Mouse (Mus musculus): ENCODE measurements at regions not wholly inside any gene's neighbourhood (a gene's known extent, or its start where the extent isn't known, plus 50 kb on each side); places are given as distances from the start of the nearest gene placed in this dataset.

- 73% methylated on average over 13 of the region's 13 CpGs for WGBS
- H3K9ac ChIP-seq (replicated peaks; ENCODE audit: low read length) = no peak overlapping the region
- H3K27ac ChIP-seq (replicated peaks; ENCODE audit: low read depth, low read length) = no peak overlapping the region
- DNase-seq (ENCODE audit: low spot score) (no peak), ATAC-seq (replicated peaks; ENCODE audit: insufficient number of reproducible peaks, low FRiP score, low TSS enrichment, low read depth) (no peak)
- H3K36me3 ChIP-seq (replicated peaks; ENCODE audit: control insufficient read depth, insufficient read depth, low read depth, low read length) = no peaks in the 10 kb centered on the region
- no peaks in the 10 kb centered on the region for H3K27me3 ChIP-seq (ENCODE audit: control insufficient read depth, insufficient read depth, low read length)
- H3K4me3 ChIP-seq (ENCODE audit: low read depth, low read length) = no peak overlapping the region
- H3K4me1 ChIP-seq (ENCODE audit: control insufficient read depth, insufficient read depth, low read length) = no peaks in the 10 kb centered on the region
- H3K9me3 ChIP-seq (replicated peaks; ENCODE audit: control insufficient read depth, low read length) = no peaks in the 10 kb centered on the region
- H3K4me2 ChIP-seq (ENCODE audit: low read depth, low read length) = no peak overlapping the region
Observed at GRCm38 (mm10) chr2:75405524-75406214, 253.4 kb upstream of the Hnrnpa3 start.

DNA sequence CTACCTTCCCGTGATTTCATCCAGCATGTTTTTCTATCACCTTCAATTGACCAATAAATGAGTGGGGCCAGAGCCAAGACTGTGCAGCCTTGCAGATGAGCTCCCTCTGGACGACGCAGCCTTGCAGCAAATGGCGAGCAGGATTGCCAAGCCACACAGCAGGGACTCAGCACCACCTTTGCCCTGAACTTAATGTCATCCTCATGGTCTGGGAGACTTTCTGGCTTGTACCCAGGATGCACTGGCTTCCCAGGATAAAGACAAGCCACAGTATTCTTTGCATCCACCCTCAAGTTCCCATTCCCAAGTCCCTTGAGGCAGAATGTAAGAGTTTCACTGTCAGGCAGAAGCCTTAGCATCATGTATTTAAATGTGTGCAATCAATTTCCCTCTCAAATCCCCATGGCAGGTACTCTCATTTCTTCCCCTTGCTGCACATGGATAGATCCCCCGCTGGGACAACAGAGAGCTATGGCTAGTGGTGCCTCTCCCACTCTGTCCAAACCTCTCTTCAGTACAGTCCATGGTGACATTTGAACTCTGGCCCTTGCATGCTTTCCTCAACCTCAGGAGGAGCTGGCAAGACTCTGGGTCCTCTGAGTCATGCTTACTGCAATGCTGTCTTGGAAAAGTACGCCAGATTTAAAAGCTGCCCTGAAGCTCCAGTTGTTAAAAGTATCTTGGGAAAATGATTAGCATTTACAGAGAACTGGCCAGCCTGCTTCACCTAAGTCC lies 252.2 kb upstream of the Hnrnpa3 start:
- Histone ChIP-seq H3K9ac (replicated peaks; ENCODE audit: low read length) (no peak overlapping the region), H3K27ac (replicated peaks; ENCODE audit: low read depth, low read length) (no peak overlapping the region), H3K9me3 (replicated peaks; ENCODE audit: control insufficient read depth, low read length) (no peaks in the 10 kb centered on the region), H3K4me2 (ENCODE audit: low read depth, low read length) (no peak overlapping the region), H3K4me3 (ENCODE audit: low read depth, low read length) (no peak overlapping the region), H3K36me3 (replicated peaks; ENCODE audit: control insufficient read depth, insufficient read depth, low read depth, low read length) (no peaks in the 10 kb centered on the region), H3K27me3 (ENCODE audit: control insufficient read depth, insufficient read depth, low read length) (no peaks in the 10 kb centered on the region), H3K4me1 (ENCODE audit: control insufficient read depth, insufficient read depth, low read length) (no peaks in the 10 kb centered on the region)
- WGBS = 69% methylated on average over 6 of the region's 6 CpGs
- DNase-seq (ENCODE audit: low spot score) = no peak
- no peak for ATAC-seq (replicated peaks; ENCODE audit: insufficient number of reproducible peaks, low FRiP score, low TSS enrichment, low read depth)

DNA sequence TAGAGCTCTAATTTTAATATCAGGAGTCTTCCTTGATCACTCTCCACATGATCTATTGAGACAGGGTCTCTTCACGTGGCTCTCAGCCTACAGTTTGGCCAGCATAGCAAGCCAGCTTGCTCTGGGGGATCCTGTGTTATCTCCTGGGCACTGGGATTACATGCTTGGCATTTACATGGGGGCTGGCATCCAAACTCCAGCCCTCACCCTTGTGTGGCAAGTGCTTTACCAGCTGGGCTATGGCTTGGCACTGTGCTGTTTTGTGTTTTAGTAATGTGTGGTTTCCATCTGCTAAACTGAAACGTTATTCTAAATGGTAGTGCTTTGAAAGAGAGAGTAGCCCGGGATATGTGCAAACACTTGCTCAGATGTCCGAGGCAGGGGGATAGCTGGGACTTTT lies 251.5 kb upstream of the Hnrnpa3 start:
- WGBS = 72% methylated on average over 4 of the region's 4 CpGs

DNA sequence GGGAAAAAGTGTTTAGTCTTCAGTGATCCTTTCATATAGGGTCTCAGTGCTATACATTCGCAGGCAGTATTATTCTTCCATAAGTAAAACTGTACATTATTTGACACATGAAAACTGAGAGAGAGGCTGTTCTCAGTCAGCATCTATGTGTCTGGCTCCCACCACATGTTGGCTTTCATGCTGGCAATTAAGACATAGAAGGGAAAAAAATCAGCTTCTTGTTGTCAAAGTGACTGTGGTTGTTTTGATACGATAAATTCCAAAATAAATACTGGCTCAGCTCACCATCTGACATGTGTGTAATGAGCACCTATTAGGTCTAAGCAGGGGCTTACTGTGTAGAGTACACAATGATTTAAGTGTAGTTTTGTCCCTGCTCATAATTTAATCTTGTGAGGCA lies 251.0 kb upstream of the Hnrnpa3 start:
- WGBS = 94% methylated on average over 2 of the region's 2 CpGs
- Histone ChIP-seq H3K27me3 (ENCODE audit: control insufficient read depth, insufficient read depth, low read length) (no peaks in the 10 kb centered on the region), H3K4me1 (ENCODE audit: control insufficient read depth, insufficient read depth, low read length) (no peaks in the 10 kb centered on the region), H3K9me3 (replicated peaks; ENCODE audit: control insufficient read depth, low read length) (no peaks in the 10 kb centered on the region), H3K9ac (replicated peaks; ENCODE audit: low read length) (no peak overlapping the region), H3K4me3 (ENCODE audit: low read depth, low read length) (no peak overlapping the region), H3K4me2 (ENCODE audit: low read depth, low read length) (no peak overlapping the region), H3K36me3 (replicated peaks; ENCODE audit: control insufficient read depth, insufficient read depth, low read depth, low read length) (no peaks in the 10 kb centered on the region), H3K27ac (replicated peaks; ENCODE audit: low read depth, low read length) (no peak overlapping the region)
- ATAC-seq (replicated peaks; ENCODE audit: insufficient number of reproducible peaks, low FRiP score, low TSS enrichment, low read depth) (no peak), DNase-seq (ENCODE audit: low spot score) (no peak)

More for the DNA sequence above, 251.5 kb upstream of the Hnrnpa3 start:
- no peak overlapping the region for H3K27ac ChIP-seq (replicated peaks; ENCODE audit: low read depth, low read length)
- no peaks in the 10 kb centered on the region for H3K4me1 ChIP-seq (ENCODE audit: control insufficient read depth, insufficient read depth, low read length)
- DNase-seq (ENCODE audit: low spot score) (no peak), ATAC-seq (replicated peaks; ENCODE audit: insufficient number of reproducible peaks, low FRiP score, low TSS enrichment, low read depth) (no peak)
- no peaks in the 10 kb centered on the region for H3K9me3 ChIP-seq (replicated peaks; ENCODE audit: control insufficient read depth, low read length)
- no peak overlapping the region for H3K4me3 ChIP-seq (ENCODE audit: low read depth, low read length)
- H3K36me3 ChIP-seq (replicated peaks; ENCODE audit: control insufficient read depth, insufficient read depth, low read depth, low read length) = no peaks in the 10 kb centered on the region
- H3K27me3 ChIP-seq (ENCODE audit: control insufficient read depth, insufficient read depth, low read length) = no peaks in the 10 kb centered on the region
- H3K4me2 ChIP-seq (ENCODE audit: low read depth, low read length) = no peak overlapping the region
- H3K9ac ChIP-seq (replicated peaks; ENCODE audit: low read length) = no peak overlapping the region

- Histone ChIP-seq H3K9ac (replicated peaks; ENCODE audit: low read length) (no peak overlapping the region), H3K4me1 (ENCODE audit: control insufficient read depth, insufficient read depth, low read length) (no peaks in the 10 kb centered on the region), H3K27me3 (ENCODE audit: control insufficient read depth, insufficient read depth, low read length) (no peaks in the 10 kb centered on the region), H3K4me2 (ENCODE audit: low read depth, low read length) (no peak overlapping the region), H3K36me3 (replicated peaks; ENCODE audit: control insufficient read depth, insufficient read depth, low read depth, low read length) (no peaks in the 10 kb centered on the region), H3K9me3 (replicated peaks; ENCODE audit: control insufficient read depth, low read length) (no peaks in the 10 kb centered on the region), H3K4me3 (ENCODE audit: low read depth, low read length) (no peak overlapping the region), H3K27ac (replicated peaks; ENCODE audit: low read depth, low read length) (no peak overlapping the region)
- WGBS = 89% methylated on average over 7 of the region's 7 CpGs
- no peak for ATAC-seq (replicated peaks; ENCODE audit: insufficient number of reproducible peaks, low FRiP score, low TSS enrichment, low read depth)
- DNase-seq (ENCODE audit: low spot score) = no peak
Observed at GRCm38 (mm10) chr2:75409806-75410205, 249.3 kb upstream of the Hnrnpa3 start.

DNA sequence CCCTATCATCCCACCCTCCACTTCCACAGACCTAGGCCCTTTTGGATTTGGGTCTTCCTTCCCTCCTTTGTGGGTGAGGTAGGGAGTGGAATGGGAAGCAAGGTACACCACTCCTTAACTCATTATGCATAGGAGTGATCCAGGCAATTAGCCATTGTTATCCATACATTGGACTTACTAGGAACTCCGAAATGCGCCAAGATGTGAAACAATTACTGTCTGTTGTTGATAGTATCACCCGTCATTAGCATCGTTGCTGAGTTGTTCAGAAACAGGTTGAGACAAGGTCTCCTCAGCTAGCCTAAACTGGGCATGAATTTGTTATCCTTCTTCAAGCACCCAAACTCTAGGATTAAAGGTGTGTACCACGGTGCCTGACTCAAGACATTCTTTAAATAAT lies 246.3 kb upstream of the Hnrnpa3 start:
- no peaks in the 10 kb centered on the region for H3K27me3 ChIP-seq (ENCODE audit: control insufficient read depth, insufficient read depth, low read length)
- H3K4me1 ChIP-seq (ENCODE audit: control insufficient read depth, insufficient read depth, low read length) = no peaks in the 10 kb centered on the region
- no peaks in the 10 kb centered on the region for H3K36me3 ChIP-seq (replicated peaks; ENCODE audit: control insufficient read depth, insufficient read depth, low read depth, low read length)
- no peak overlapping the region for H3K9ac ChIP-seq (replicated peaks; ENCODE audit: low read length)
- 91% methylated on average over 5 of the region's 5 CpGs for WGBS
- no peak overlapping the region for H3K4me3 ChIP-seq (ENCODE audit: low read depth, low read length)
- H3K9me3 ChIP-seq (replicated peaks; ENCODE audit: control insufficient read depth, low read length) = no peaks in the 10 kb centered on the region
- H3K27ac ChIP-seq (replicated peaks; ENCODE audit: low read depth, low read length) = no peak overlapping the region
- no peak overlapping the region for H3K4me2 ChIP-seq (ENCODE audit: low read depth, low read length)
- ATAC-seq (replicated peaks; ENCODE audit: insufficient number of reproducible peaks, low FRiP score, low TSS enrichment, low read depth) (no peak), DNase-seq (ENCODE audit: low spot score) (no peak)

GRCm38 (mm10) chr2:75418689-75419088 lies 240.4 kb upstream of the Hnrnpa3 start:
- DNase-seq (ENCODE audit: low spot score) (no peak), ATAC-seq (replicated peaks; ENCODE audit: insufficient number of reproducible peaks, low FRiP score, low TSS enrichment, low read depth) (no peak)
- WGBS = 86% methylated on average over 2 of the region's 2 CpGs

GRCm38 (mm10) chr2:75419142-75419541 lies 239.9 kb upstream of the Hnrnpa3 start:
- 83% methylated on average over 1 of the region's 1 CpGs for WGBS
- Histone ChIP-seq H3K9me3 (replicated peaks; ENCODE audit: control insufficient read depth, low read length) (no peaks in the 10 kb centered on the region), H3K27ac (replicated peaks; ENCODE audit: low read depth, low read length) (no peak overlapping the region), H3K4me1 (ENCODE audit: control insufficient read depth, insufficient read depth, low read length) (no peaks in the 10 kb centered on the region), H3K27me3 (ENCODE audit: control insufficient read depth, insufficient read depth, low read length) (no peaks in the 10 kb centered on the region), H3K36me3 (replicated peaks; ENCODE audit: control insufficient read depth, insufficient read depth, low read depth, low read length) (no peaks in the 10 kb centered on the region), H3K4me3 (ENCODE audit: low read depth, low read length) (no peak overlapping the region), H3K4me2 (ENCODE audit: low read depth, low read length) (no peak overlapping the region), H3K9ac (replicated peaks; ENCODE audit: low read length) (no peak overlapping the region)
- no peak for DNase-seq (ENCODE audit: low spot score)
- ATAC-seq (replicated peaks; ENCODE audit: insufficient number of reproducible peaks, low FRiP score, low TSS enrichment, low read depth) = no peak

More at GRCm38 (mm10) chr2:75418689-75419088, 240.4 kb upstream of the Hnrnpa3 start:
- no peaks in the 10 kb centered on the region for H3K36me3 ChIP-seq (replicated peaks; ENCODE audit: control insufficient read depth, insufficient read depth, low read depth, low read length)
- H3K4me1 ChIP-seq (ENCODE audit: control insufficient read depth, insufficient read depth, low read length) = no peaks in the 10 kb centered on the region
- no peak overlapping the region for H3K4me3 ChIP-seq (ENCODE audit: low read depth, low read length)
- H3K27ac ChIP-seq (replicated peaks; ENCODE audit: low read depth, low read length) = no peak overlapping the region
- no peaks in the 10 kb centered on the region for H3K9me3 ChIP-seq (replicated peaks; ENCODE audit: control insufficient read depth, low read length)
- no peak overlapping the region for H3K4me2 ChIP-seq (ENCODE audit: low read depth, low read length)
- no peaks in the 10 kb centered on the region for H3K27me3 ChIP-seq (ENCODE audit: control insufficient read depth, insufficient read depth, low read length)
- no peak overlapping the region for H3K9ac ChIP-seq (replicated peaks; ENCODE audit: low read length)
